ENCODE assay signal across 15 mouse cellular contexts in the genomic region with DNA sequence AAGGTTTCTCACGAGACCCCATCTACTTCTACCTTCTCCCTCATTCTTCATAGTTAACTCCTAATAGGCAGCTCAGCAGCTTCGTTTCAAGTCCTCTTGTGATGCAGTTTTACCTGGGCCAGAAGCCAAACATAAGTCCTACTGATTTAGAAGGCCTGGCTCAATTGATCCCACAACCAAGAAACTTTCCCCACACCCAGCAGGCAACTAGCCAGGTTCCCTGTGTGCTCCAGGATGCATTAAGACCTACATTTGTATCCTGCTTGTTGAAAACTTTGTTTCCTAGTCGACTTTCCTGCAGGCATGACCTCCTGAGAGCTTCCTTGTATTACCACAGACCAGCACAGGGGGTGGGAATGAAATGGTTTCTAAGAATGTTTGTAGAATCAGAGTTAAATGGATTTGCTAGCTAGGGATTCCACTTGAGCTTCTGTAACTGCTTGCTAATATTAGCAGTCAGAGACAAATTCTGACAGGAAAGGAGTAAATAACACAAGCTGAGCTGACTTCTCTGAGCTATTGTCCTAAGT.
A peak's percentile ranks its signal among the peaks of the same experiment; 100 is the strongest.
DNase-seq lines count a peak whose midpoint lies in the region; ATAC-seq and TF ChIP-seq lines count a peak whose summit lies in the region.
"Had no signal": no experiment of that assay in that cellular context is flagged by ENCODE, and none has a peak within 500 bp of the region (broad histone marks: within the 10 kb centered on the region; RNA-seq: fewer than 3 reads in every experiment).

No protein-coding gene starts in this region.

- no peak for DNase-seq in heart, adult 2 months
- DNase-seq in NIH3T3 (ENCODE audit: low read depth): peak; percentile 67
- DNase-seq in lung, postnatal 0 days (ENCODE audit: low spot score): peak; percentile 77
- DNase-seq in cerebellum, adult 9-10 months: no peak
- DNase-seq in cerebellum, adult 11 months: no peak
- no peak for DNase-seq in thymus, postnatal 0 days (ENCODE audit: low spot score)
- DNase-seq: cerebellum, postnatal 14 days; right cerebral cortex, postnatal 25 days; thymus, postnatal 25 days had no signal

- no peaks in the 10 kb centered on the region for H3K9me3 ChIP-seq in heart, embryonic 11.5 days (replicated peaks; ENCODE audit: control insufficient read depth, low read length)
- H3K9me3 ChIP-seq in heart, embryonic 16.5 days (replicated peaks; ENCODE audit: control insufficient read depth, low read length): no peaks in the 10 kb centered on the region
- no peaks in the 10 kb centered on the region for H3K9me3 ChIP-seq in lung, postnatal 0 days (ENCODE audit: low read length)
- H3K9me3 ChIP-seq: hindbrain, embryonic 10.5 days; midbrain, embryonic 10.5 days had no signal

- no peak for TF ChIP-seq EP300 in heart, adult 2 months (IDR thresholded peaks at IDR 0.05; ENCODE audit: insufficient read depth, low read depth, low read length)
- TF ChIP-seq EP300 in lung, postnatal 0 days (IDR thresholded peaks at IDR 0.05): peak; percentile 23; the same call in 1 of the 2 replicates

- H3K27me3 ChIP-seq in heart, adult 2 months (ENCODE audit: control insufficient read depth, insufficient read depth, low read length): no peaks in the 10 kb centered on the region
- H3K27me3 ChIP-seq in heart, embryonic 11.5 days (ENCODE audit: control insufficient read depth, insufficient read depth, low read length): no peaks in the 10 kb centered on the region
- no peaks in the 10 kb centered on the region for H3K27me3 ChIP-seq in heart, embryonic 16.5 days (ENCODE audit: control insufficient read depth, insufficient read depth, low read length)
- no peaks in the 10 kb centered on the region for H3K27me3 ChIP-seq in lung, postnatal 0 days (replicated peaks; ENCODE audit: insufficient read depth, low read length)
- H3K27me3 ChIP-seq: Patski had no signal

- no peak overlapping the region for H3K4me3 ChIP-seq in heart, adult 2 months
- H3K4me3 ChIP-seq in heart, embryonic 11.5 days (ENCODE audit: low read depth, low read length): no peak overlapping the region
- H3K4me3 ChIP-seq in heart, embryonic 16.5 days (ENCODE audit: low read length): no peak overlapping the region
- H3K4me3 ChIP-seq in lung, postnatal 0 days (ENCODE audit: low read depth, low read length): no peak overlapping the region
- H3K4me3 ChIP-seq: hindbrain, embryonic 10.5 days; midbrain, embryonic 10.5 days had no signal

- H3K79me2 ChIP-seq in heart, adult 2 months (replicated peaks; ENCODE audit: control insufficient read depth, insufficient read depth, low read length): no peaks in the 10 kb centered on the region

- H3K4me1 ChIP-seq in heart, adult 2 months (ENCODE audit: control insufficient read depth, insufficient read depth, low read length): no peaks in the 10 kb centered on the region
- H3K4me1 ChIP-seq in heart, embryonic 11.5 days (ENCODE audit: control insufficient read depth, insufficient read depth, low read length): no peaks in the 10 kb centered on the region
- peaks cover 3% of the 10 kb centered on the region; the same call in 1 of the 2 replicates for H3K4me1 ChIP-seq in heart, embryonic 16.5 days (ENCODE audit: control insufficient read depth, insufficient read depth, low read length)
- H3K4me1 ChIP-seq in lung, postnatal 0 days (ENCODE audit: insufficient read depth, low read depth, low read length): peaks cover 12% of the 10 kb centered on the region
- H3K4me1 ChIP-seq: hindbrain, embryonic 10.5 days; midbrain, embryonic 10.5 days had no signal

- no peak overlapping the region for H3K4me2 ChIP-seq in heart, embryonic 11.5 days
- H3K4me2 ChIP-seq in heart, embryonic 16.5 days (ENCODE audit: low read depth, low read length): no peak overlapping the region
- H3K4me2 ChIP-seq in lung, postnatal 0 days (replicated peaks; ENCODE audit: low read depth, low read length): no peak overlapping the region
- H3K4me2 ChIP-seq: liver, embryonic 11.5 days had no signal

- intact Hi-C loops in heart, adult 2 months (cut with DNase I): no loop called here

- WGBS in heart, adult 2 months: 24% methylated on average over 3 of the region's 3 CpGs
- 37% methylated on average over 3 of the region's 3 CpGs for WGBS in heart, embryonic 11.5 days (ENCODE audit: insufficient replicate concordance)
- 24% methylated on average over 3 of the region's 3 CpGs for WGBS in heart, embryonic 16.5 days
- 14% methylated on average over 3 of the region's 3 CpGs for WGBS in lung, postnatal 0 days

- TF ChIP-seq POLR2A in heart, adult 2 months (IDR thresholded peaks at IDR 0.05; ENCODE audit: insufficient read depth, low read depth, low read length): no peak

- peaks cover 3% of the 10 kb centered on the region; the same call in 1 of the 2 replicates for H3K36me3 ChIP-seq in heart, adult 2 months (ENCODE audit: control insufficient read depth, insufficient read depth, low read length)
- H3K36me3 ChIP-seq in heart, embryonic 11.5 days (ENCODE audit: control insufficient read depth, insufficient read depth, low read length): no peaks in the 10 kb centered on the region
- H3K36me3 ChIP-seq in heart, embryonic 16.5 days (ENCODE audit: control insufficient read depth, insufficient read depth): no peaks in the 10 kb centered on the region
- no peaks in the 10 kb centered on the region for H3K36me3 ChIP-seq in lung, postnatal 0 days (ENCODE audit: insufficient read depth, low read length)
- H3K36me3 ChIP-seq: hindbrain, embryonic 10.5 days; midbrain, embryonic 10.5 days had no signal

- H3K9ac ChIP-seq in heart, adult 2 months (ENCODE audit: low read depth, low read length): no peak overlapping the region
- H3K9ac ChIP-seq in heart, embryonic 11.5 days (ENCODE audit: low read depth, low read length): no peak overlapping the region
- no peak overlapping the region for H3K9ac ChIP-seq in heart, embryonic 16.5 days (ENCODE audit: low read length)
- H3K9ac ChIP-seq in lung, postnatal 0 days (replicated peaks; ENCODE audit: low read depth): no peak overlapping the region

- 0 out of 2 replicates have a peak, but pooled peaks have one; percentile 7 for TF ChIP-seq CTCF in heart, adult 2 months (IDR thresholded peaks at IDR 0.05)
- TF ChIP-seq CTCF in lung, postnatal 0 days (IDR thresholded peaks at IDR 0.05): peak; percentile 33

- no peak for ATAC-seq in heart, embryonic 11.5 days (replicated peaks; ENCODE audit: insufficient number of reproducible peaks, low FRiP score, low TSS enrichment)
- ATAC-seq in heart, embryonic 16.5 days (replicated peaks; ENCODE audit: extremely low read depth, insufficient read depth, low FRiP score): peak; percentile 45; the same call in 1 of the 2 replicates
- ATAC-seq in lung, postnatal 0 days: peak; percentile 53
- ATAC-seq: Patski had no signal

- H3K27ac ChIP-seq in heart, adult 2 months: peak overlapping the region; percentile 13; the same call in 1 of the 2 replicates
- no peak overlapping the region for H3K27ac ChIP-seq in heart, embryonic 11.5 days (ENCODE audit: low read depth, low read length)
- peak overlapping the region; percentile 38; the same call in 1 of the 2 replicates for H3K27ac ChIP-seq in heart, embryonic 16.5 days (ENCODE audit: low read length)
- peak overlapping the region; percentile 59 for H3K27ac ChIP-seq in lung, postnatal 0 days (ENCODE audit: low read length)
- H3K27ac ChIP-seq: hindbrain, embryonic 10.5 days; midbrain, embryonic 10.5 days had no signal

Comparison
In these comparisons a context has a peak if more than half of its experiments do, and no peak if none do; other contexts are left out.
1. DNase-seq: peak in NIH3T3 (single experiment) and lung, postnatal 0 days (single experiment); none in heart, adult 2 months (0 of 2), cerebellum, adult 9-10 months (single experiment), cerebellum, adult 11 months (single experiment) and thymus, postnatal 0 days (single experiment).